Mouse (Mus musculus) neural tube, embryonic 15.5 days (tissue): ENCODE measurements around the gene Rps6kl1. TPM values are rescaled to one million over a fixed set of nuclear protein-coding genes. Genes with fewer than 3 reads are reported as not detected.

Experiments used
- ATAC-seq: fragments of 200-750 bp; cut with Nextera tagmentation; 2 replicates; pipeline ENCODE4 v1.8.0; 2017; ENCODE audit warnings: mild to moderate bottlenecking, moderate TSS enrichment, moderate library complexity; ENCODE audit not compliant: low FRiP score
- H3K27ac ChIP-seq: fragments of 300-500 bp; sonication (generic); replicated peaks from 2 replicates; pipeline ENCODE4 v1.5.1; 2015; ENCODE audit warnings: mild to moderate bottlenecking, inconsistent platforms
- H3K27me3 ChIP-seq: fragments of 300-500 bp; sonication (generic); replicated peaks from 2 replicates; pipeline ENCODE4 v1.6.1; 2015; ENCODE audit warnings: inconsistent platforms
- H3K36me3 ChIP-seq: fragments of 300-500 bp; sonication (generic); 2 replicates; pipeline ENCODE4 v1.6.1; 2015; ENCODE audit warnings: inconsistent platforms
- H3K4me1 ChIP-seq: fragments of 300-500 bp; sonication (generic); 2 replicates; pipeline ENCODE4 v1.6.1; 2015; ENCODE audit warnings: inconsistent platforms
- H3K4me2 ChIP-seq: fragments of 300-500 bp; sonication (generic); 2 replicates; pipeline ENCODE4 v1.6.1; 2015; ENCODE audit warnings: inconsistent platforms, mild to moderate bottlenecking, moderate library complexity
- H3K4me3 ChIP-seq: fragments of 300-500 bp; sonication (generic); replicated peaks from 2 replicates; pipeline ENCODE4 v1.5.1; 2015; ENCODE audit warnings: mild to moderate bottlenecking, inconsistent platforms
- H3K9ac ChIP-seq: fragments of 300-500 bp; sonication (generic); replicated peaks from 2 replicates; pipeline ENCODE4 v1.6.1; 2015; ENCODE audit warnings: mild to moderate bottlenecking, inconsistent platforms
- H3K9me3 ChIP-seq: fragments of 300-500 bp; sonication (generic); replicated peaks from 2 replicates; pipeline ENCODE4 v1.6.1; 2016; ENCODE audit warnings: inconsistent platforms
- WGBS: fragments of 180-500 bp; shearing (Covaris S2); methylation state at CpG from one replicate; pipeline ENCODE4 v1.1.7; 2015; ENCODE audit warnings: mixed read lengths; 5-methylcytosine and 5-hydroxymethylcytosine counted together
- polyA plus RNA-seq: library from polyadenylated mRNA; unstranded; fragments of >200 nt; fragmentation: Nextera tagmentation; extraction: Ambion mirVana; gene quantifications from 2 replicates; pipeline ENCODE4 v1.2.1, GENCODE M21; 2015

Gene Rps6kl1
- polyA plus RNA-seq, 1 experiment from 2014 or later: 37.0 TPM

DNA sequence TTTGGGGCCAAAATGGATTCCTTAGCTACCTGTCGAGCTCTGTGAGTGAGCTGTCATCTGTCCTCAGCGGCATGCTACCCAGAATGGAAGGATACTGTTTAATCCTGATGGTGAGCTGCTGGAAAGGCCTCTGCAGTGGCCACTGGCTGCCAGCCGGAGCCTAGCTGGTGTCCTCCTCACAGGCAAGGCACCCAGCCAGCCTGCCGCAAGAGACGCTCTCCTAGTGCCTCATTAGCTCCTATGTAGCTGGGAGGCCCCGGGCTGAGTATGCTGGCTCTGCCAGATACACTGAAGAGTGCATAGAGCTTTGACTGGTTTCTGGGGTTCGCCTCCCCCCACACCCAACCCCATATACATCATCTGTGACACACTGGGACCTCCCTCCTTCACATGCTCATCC lies 23.0 kb upstream of the Rps6kl1 start:
- Histone ChIP-seq H3K9me3 (no peaks in the 10 kb centered on the region), H3K36me3 (no peaks in the 10 kb centered on the region), H3K27ac (no peak overlapping the region), H3K4me3 (no peak overlapping the region), H3K4me1 (peaks cover 55% of the 10 kb centered on the region), H3K27me3 (peaks cover 14% of the 10 kb centered on the region), H3K4me2 (peak overlapping the region; percentile 4; the same call in 1 of the 2 replicates), H3K9ac (no peak overlapping the region)
- 66% methylated on average over 7 of the region's 7 CpGs for WGBS
- no peak for ATAC-seq

- Histone ChIP-seq H3K36me3 (no peaks in the 10 kb centered on the region), H3K9me3 (no peaks in the 10 kb centered on the region), H3K27ac (0 out of 2 replicates have a peak overlapping the region, but pooled peaks have one; percentile 46), H3K4me2 (no peak overlapping the region), H3K4me1 (peaks cover 41% of the 10 kb centered on the region), H3K4me3 (no peak overlapping the region), H3K27me3 (no peaks in the 10 kb centered on the region), H3K9ac (no peak overlapping the region)
- no peak for ATAC-seq
- 89% methylated on average over 3 of the region's 3 CpGs for WGBS
Measured at GRCm38 (mm10) chr12:85170948-85171307, 19.9 kb upstream of the Rps6kl1 start.

DNA sequence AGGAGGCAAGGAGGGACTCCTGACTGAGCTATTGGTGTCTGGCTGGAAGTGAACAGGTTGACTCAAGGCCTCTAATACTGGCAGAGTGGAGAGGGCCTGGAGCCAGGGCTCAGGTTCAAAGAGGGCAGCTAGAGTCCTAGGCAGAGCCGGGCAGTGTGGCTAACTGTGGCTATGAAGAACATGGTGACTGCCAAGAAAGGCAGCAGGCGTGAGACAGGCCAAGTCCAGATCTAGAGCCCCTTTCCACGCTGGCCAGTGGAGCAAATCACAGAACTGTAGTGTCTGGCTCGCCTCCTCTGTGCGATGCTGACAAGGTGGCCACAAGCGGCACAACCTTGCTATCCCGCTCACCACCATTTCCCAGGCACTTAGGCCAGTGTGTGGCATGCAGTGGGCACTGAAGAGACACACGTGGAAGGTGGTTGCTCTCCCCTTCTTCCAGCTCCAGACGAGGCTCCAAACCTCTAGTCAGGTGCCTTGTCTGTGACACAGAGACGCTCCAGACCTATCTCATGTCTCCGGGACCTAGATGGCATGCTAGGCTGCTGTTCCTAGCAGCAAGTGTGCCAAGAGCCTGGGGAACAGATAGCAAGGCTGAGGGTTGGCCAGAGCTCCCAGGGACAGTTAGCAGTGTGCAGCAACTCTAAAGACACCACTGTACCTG lies 19.4 kb upstream of the Rps6kl1 start:
- WGBS: 83% methylated on average over 11 of the region's 11 CpGs
- no peak for ATAC-seq

DNA sequence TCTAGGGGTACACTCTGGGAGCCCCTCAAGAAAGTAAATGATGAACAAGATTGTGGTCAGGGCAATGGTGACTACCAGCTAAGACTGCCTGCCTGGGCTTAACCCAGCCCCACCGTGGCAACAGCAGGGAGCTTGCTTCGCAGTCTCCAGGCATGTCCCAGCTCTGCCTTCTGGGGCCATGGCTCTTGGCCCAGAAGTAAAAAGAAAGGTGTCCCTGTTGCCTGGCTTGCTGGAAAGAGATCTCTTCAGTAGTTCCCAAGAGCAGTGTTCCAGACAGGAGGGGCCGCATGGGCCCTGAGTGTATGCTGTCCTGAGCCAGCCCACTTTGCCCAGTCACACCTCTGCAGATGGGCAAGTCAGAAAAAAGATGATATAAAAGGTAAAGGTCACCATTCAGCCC lies 18.8 kb upstream of the Rps6kl1 start:
- Histone ChIP-seq H3K4me1 (peaks cover 35% of the 10 kb centered on the region), H3K4me3 (no peak overlapping the region), H3K36me3 (no peaks in the 10 kb centered on the region), H3K9ac (no peak overlapping the region), H3K27me3 (no peaks in the 10 kb centered on the region), H3K27ac (peak overlapping the region; percentile 46; the same call in 1 of the 2 replicates), H3K4me2 (peak overlapping the region; percentile 55; the same call in 1 of the 2 replicates), H3K9me3 (no peaks in the 10 kb centered on the region)
- peak; percentile 57 for ATAC-seq
- WGBS: 50% methylated on average over 3 of the region's 3 CpGs

More for the DNA sequence above, 19.4 kb upstream of the Rps6kl1 start:
- Histone ChIP-seq H3K36me3 (no peaks in the 10 kb centered on the region), H3K27me3 (no peaks in the 10 kb centered on the region), H3K4me2 (no peak overlapping the region), H3K27ac (peak overlapping the region; percentile 46; the same call in 1 of the 2 replicates), H3K4me1 (peaks cover 36% of the 10 kb centered on the region), H3K9me3 (no peaks in the 10 kb centered on the region), H3K9ac (no peak overlapping the region), H3K4me3 (no peak overlapping the region)

DNA sequence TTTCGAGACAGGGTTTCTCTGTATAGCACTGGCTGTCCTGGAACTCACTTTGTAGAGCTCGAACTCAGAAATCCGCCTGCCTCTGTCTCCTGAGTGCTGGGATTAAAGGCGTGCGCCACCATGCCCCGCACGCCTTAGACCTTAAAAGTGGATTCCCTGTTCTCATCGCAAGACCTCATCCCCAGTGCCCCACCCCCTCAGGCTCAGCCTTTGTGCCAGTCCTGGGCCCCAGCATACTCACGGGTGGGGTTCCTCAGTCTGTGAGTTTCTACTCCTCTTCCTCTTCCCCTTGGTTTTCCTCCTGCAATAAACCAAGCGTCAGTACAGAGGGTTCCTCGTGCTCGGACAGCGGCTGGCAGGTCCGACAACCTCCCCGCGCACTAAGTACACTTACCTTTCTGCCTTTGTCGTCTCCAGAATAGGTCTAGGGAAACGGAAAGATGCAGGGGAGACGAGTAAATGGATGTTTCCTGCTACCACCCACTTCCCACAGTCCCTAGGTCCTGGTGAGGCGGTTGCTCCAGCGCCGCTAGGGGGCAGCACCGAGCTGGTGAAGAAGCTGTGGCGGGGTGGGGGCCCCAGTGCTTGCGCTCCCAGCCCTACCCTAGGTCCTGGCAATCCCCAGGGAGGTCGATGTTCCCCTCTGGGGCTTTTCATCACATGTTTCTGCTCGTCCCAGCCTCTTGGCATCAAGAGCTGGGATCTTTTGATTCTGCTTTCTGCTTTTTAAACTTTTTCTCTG lies 18.2 kb upstream of the Rps6kl1 start:
- peak; percentile 86 for ATAC-seq
- Histone ChIP-seq H3K4me3 (peak overlapping the region; percentile 32), H3K27me3 (no peaks in the 10 kb centered on the region), H3K9me3 (no peaks in the 10 kb centered on the region), H3K27ac (peak overlapping the region; percentile 46; the same call in 1 of the 2 replicates), H3K4me2 (peak overlapping the region; percentile 55), H3K4me1 (peaks cover 32% of the 10 kb centered on the region), H3K36me3 (no peaks in the 10 kb centered on the region), H3K9ac (peak overlapping the region; percentile 30; the same call in 1 of the 2 replicates)
- 20% methylated on average over 27 of the region's 27 CpGs for WGBS

DNA sequence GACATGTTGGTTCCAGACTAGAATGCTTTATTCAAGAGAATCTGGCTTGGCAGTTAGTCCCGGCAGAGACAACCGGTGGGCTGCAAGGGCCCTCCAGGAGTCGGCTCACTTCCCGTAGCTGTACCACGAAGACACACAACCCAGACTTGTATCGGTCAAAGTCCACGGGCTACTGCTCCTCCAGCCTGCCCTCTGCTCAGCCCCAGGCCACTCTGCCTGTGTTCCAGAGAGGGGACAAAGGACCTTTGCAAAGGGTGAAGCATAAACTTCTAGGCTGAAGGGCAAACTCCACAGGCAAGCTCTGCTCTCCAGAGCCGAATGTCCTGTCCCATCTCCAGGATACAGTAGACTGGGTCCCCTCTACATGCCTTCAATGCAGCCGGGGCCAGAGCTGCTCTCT lies 15.6 kb upstream of the Rps6kl1 start:
- Histone ChIP-seq H3K27ac (no peak overlapping the region), H3K36me3 (no peaks in the 10 kb centered on the region), H3K4me3 (no peak overlapping the region), H3K4me1 (peaks cover 25% of the 10 kb centered on the region), H3K27me3 (no peaks in the 10 kb centered on the region), H3K9ac (no peak overlapping the region), H3K4me2 (no peak overlapping the region), H3K9me3 (no peaks in the 10 kb centered on the region)
- WGBS: 94% methylated on average over 9 of the region's 9 CpGs
- no peak for ATAC-seq

GRCm38 (mm10) chr12:85164996-85165395 lies 13.9 kb upstream of the Rps6kl1 start:
- WGBS: 86% methylated on average over 5 of the region's 5 CpGs
- Histone ChIP-seq H3K4me1 (peaks cover 14% of the 10 kb centered on the region), H3K4me3 (no peak overlapping the region), H3K4me2 (no peak overlapping the region), H3K9me3 (no peaks in the 10 kb centered on the region), H3K36me3 (no peaks in the 10 kb centered on the region), H3K27me3 (no peaks in the 10 kb centered on the region), H3K27ac (no peak overlapping the region), H3K9ac (no peak overlapping the region)
- ATAC-seq: no peak

GRCm38 (mm10) chr12:85159592-85159991 lies 8.5 kb upstream of the Rps6kl1 start:
- no peak for ATAC-seq
- Histone ChIP-seq H3K9me3 (no peaks in the 10 kb centered on the region), H3K27ac (no peak overlapping the region), H3K4me2 (no peak overlapping the region), H3K27me3 (no peaks in the 10 kb centered on the region), H3K4me1 (no peaks in the 10 kb centered on the region), H3K4me3 (no peak overlapping the region), H3K36me3 (no peaks in the 10 kb centered on the region), H3K9ac (no peak overlapping the region)
- WGBS: 77% methylated on average over 5 of the region's 5 CpGs

GRCm38 (mm10) chr12:85158801-85159200 lies 7.7 kb upstream of the Rps6kl1 start:
- no peak overlapping the region for H3K4me2 ChIP-seq
- H3K9me3 ChIP-seq: no peaks in the 10 kb centered on the region
- 96% methylated on average over 8 of the region's 8 CpGs for WGBS
- no peaks in the 10 kb centered on the region for H3K4me1 ChIP-seq
- no peaks in the 10 kb centered on the region for H3K27me3 ChIP-seq
- no peak overlapping the region for H3K27ac ChIP-seq
- no peaks in the 10 kb centered on the region for H3K36me3 ChIP-seq
- no peak for ATAC-seq
- no peak overlapping the region for H3K9ac ChIP-seq
- no peak overlapping the region for H3K4me3 ChIP-seq

- no peak overlapping the region for H3K4me2 ChIP-seq
- no peak for ATAC-seq
- H3K27me3 ChIP-seq: no peaks in the 10 kb centered on the region
- no peak overlapping the region for H3K9ac ChIP-seq
- H3K4me1 ChIP-seq: no peaks in the 10 kb centered on the region
- no peak overlapping the region for H3K4me3 ChIP-seq
- H3K36me3 ChIP-seq: no peaks in the 10 kb centered on the region
- H3K27ac ChIP-seq: no peak overlapping the region
- no peaks in the 10 kb centered on the region for H3K9me3 ChIP-seq
- 90% methylated on average over 14 of the region's 14 CpGs for WGBS
Measured at GRCm38 (mm10) chr12:85157797-85158460, 6.9 kb upstream of the Rps6kl1 start.

DNA sequence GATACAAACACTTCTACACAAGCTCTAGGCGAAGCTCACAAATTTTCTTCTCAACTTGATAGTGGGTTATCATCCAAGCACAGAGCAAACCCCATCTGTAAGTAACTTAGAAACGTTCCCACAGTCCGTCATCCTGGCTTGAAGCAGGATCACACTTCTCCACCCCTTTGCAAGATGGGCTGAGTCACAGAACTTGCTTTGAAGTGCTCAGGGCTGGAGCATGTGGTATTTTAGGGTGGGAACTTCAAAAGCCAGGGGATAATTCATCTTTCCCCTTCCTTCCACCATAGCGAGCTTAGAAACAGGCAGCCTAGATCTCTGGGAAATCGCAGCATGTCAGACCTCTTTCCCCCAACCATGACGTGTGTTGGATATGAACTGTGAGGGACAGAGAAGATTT lies 5.3 kb upstream of the Rps6kl1 start:
- H3K9me3 ChIP-seq: no peaks in the 10 kb centered on the region
- H3K4me2 ChIP-seq: no peak overlapping the region
- peaks cover 4% of the 10 kb centered on the region for H3K4me1 ChIP-seq
- no peaks in the 10 kb centered on the region for H3K36me3 ChIP-seq
- H3K9ac ChIP-seq: no peak overlapping the region
- H3K4me3 ChIP-seq: no peak overlapping the region
- no peaks in the 10 kb centered on the region for H3K27me3 ChIP-seq
- 53% methylated on average over 6 of the region's 6 CpGs for whole genome bisulfite sequencing
- H3K27ac ChIP-seq: no peak overlapping the region
- no peak for ATAC-seq

DNA sequence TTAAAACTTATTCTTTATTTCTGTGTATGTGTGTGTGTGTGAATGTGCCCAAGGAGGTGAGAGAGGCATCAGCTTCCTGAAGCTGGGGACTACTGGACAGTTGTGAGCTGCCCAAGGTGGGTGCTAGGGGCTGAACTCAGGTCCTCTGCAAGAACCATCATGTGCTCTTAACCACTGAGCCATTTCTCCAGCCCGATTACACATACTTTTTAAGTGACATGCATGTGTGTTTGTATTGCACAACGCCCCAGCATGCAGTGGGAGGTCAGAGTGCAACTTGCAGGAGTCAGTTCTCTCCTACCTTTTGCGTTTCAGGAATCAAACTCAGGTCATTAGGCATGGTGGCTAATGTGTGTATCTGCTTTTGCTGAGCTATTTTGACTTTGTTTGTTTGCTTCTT lies 1.9 kb upstream of the Rps6kl1 start:
- no peaks in the 10 kb centered on the region for H3K36me3 ChIP-seq
- H3K9ac ChIP-seq: no peak overlapping the region
- no peaks in the 10 kb centered on the region for H3K9me3 ChIP-seq
- no peak overlapping the region for H3K4me3 ChIP-seq
- ATAC-seq: no peak
- H3K4me1 ChIP-seq: peaks cover 26% of the 10 kb centered on the region
- H3K4me2 ChIP-seq: no peak overlapping the region
- no peaks in the 10 kb centered on the region for H3K27me3 ChIP-seq
- 86% methylated on average over 3 of the region's 3 CpGs for WGBS
- H3K27ac ChIP-seq: no peak overlapping the region
